Mouse (Mus musculus): ENCODE data around the gene Kcna5. TPM values are rescaled to one million over a fixed set of nuclear protein-coding genes. Genes with fewer than 3 reads are reported as not detected.

The Kcna5 gene
- polyA plus RNA-seq, 1 experiment: 0.74 TPM

Other genes with a start within 250 kb of the Kcna5 start
- 0.21 and 0.51 TPM in 2 replicates for gene Kcna1, start 111.0 kb upstream of the Kcna5 start, polyA plus RNA-seq (2012; rRNA removed)
- 0.41 and 0.47 TPM in 2 replicates for gene Kcna6, start 205.3 kb upstream of the Kcna5 start, polyA plus RNA-seq (2012; rRNA removed)